Mouse (Mus musculus) CH12.LX (cell line): ENCODE measurements around the gene Col20a1. TPM values are rescaled to one million over a fixed set of nuclear protein-coding genes. Genes with fewer than 3 reads are reported as not detected.

Experiments used
- DNase-seq: peaks from one replicate; pipeline ENCODE4 v3.0.0-alpha.2; 2013; ENCODE audit errors: extremely low read depth
- H3K27ac ChIP-seq: 2 replicates; pipeline ENCODE4 v1.5.1; 2012; ENCODE audit warnings: low read depth, mild to moderate bottlenecking, control low read depth, moderate library complexity; ENCODE audit not compliant: insufficient read depth
- H3K27me3 ChIP-seq: replicated peaks from 2 replicates; pipeline ENCODE3; 2012; ENCODE audit warnings: inconsistent platforms
- H3K36me3 ChIP-seq, 2 experiments: replicated peaks in 1 of 2; 2 replicates each; pipeline versions ENCODE3 to v1.6.1; 2012; ENCODE audit warnings: inconsistent platforms in 1 of 2, low read length in 1 of 2, mild to moderate bottlenecking in 1 of 2, mixed read lengths in 1 of 2, moderate library complexity in 1 of 2; ENCODE audit not compliant: control insufficient read depth in 1 of 2, insufficient read depth in 1 of 2
- H3K4me1 ChIP-seq, 2 experiments: 2 replicates each; pipeline ENCODE4 v1.6.1; 2012; ENCODE audit warnings: inconsistent platforms in 1 of 2, moderate library complexity in 1 of 2; ENCODE audit not compliant: insufficient read depth in 2 of 2, control insufficient read depth in 1 of 2
- H3K4me2 ChIP-seq: 2 replicates; pipeline ENCODE4 v1.6.1; 2012; ENCODE audit warnings: low read depth, mild to moderate bottlenecking, control low read depth; ENCODE audit not compliant: poor library complexity, insufficient read depth, severe bottlenecking
- H3K4me3 ChIP-seq, 3 experiments: fragments of 150-350 bp in 1 of 3; sonication (generic) in 1 of 3; replicated peaks in 1 of 3; 2 replicates each; pipeline versions ENCODE3 to v1.5.1; 2011 to 2012; ENCODE audit warnings: low read depth in 2 of 3, low read length in 2 of 3, mild to moderate bottlenecking in 2 of 3, moderate library complexity in 2 of 3, control low read depth in 1 of 3, improper control_type of control experiment in 1 of 3, inconsistent platforms in 1 of 3, mixed read lengths in 1 of 3; ENCODE audit not compliant: poor library complexity in 1 of 3
- H3K79me2 ChIP-seq: replicated peaks from 2 replicates; pipeline ENCODE4 v1.6.1; 2012; ENCODE audit warnings: mild to moderate bottlenecking, moderate library complexity; ENCODE audit not compliant: control insufficient read depth, poor library complexity, insufficient read depth, severe bottlenecking; ENCODE audit errors: extremely low read depth
- H3K9ac ChIP-seq: 2 replicates; pipeline ENCODE4 v1.6.1; 2012; ENCODE audit warnings: low read depth, mild to moderate bottlenecking, control low read depth, moderate library complexity; ENCODE audit not compliant: insufficient read depth
- H3K9me3 ChIP-seq: replicated peaks from 2 replicates; pipeline ENCODE3; 2012; ENCODE audit warnings: low read length, inconsistent platforms, mixed read lengths
- CHD2 ChIP-seq: IDR thresholded peaks from 2 replicates; pipeline ENCODE4 v1.6.1; 2011; ENCODE audit warnings: low read length, improper control_type of control experiment
- E2F4 ChIP-seq: IDR thresholded peaks from 2 replicates; pipeline ENCODE4 v1.6.1; 2011; ENCODE audit warnings: low read depth, low read length, improper control_type of control experiment; ENCODE audit not compliant: insufficient replicate concordance
- EP300 ChIP-seq: IDR thresholded peaks from 2 replicates; pipeline ENCODE4 v1.6.1; 2011; ENCODE audit warnings: low read length, improper control_type of control experiment
- ETS1 ChIP-seq: conservative IDR thresholded peaks from 2 replicates; pipeline ENCODE4 v1.6.1; 2012; ENCODE audit warnings: low read depth, mild to moderate bottlenecking, inconsistent platforms, low read length, improper control_type of control experiment, moderate library complexity
- HCFC1 ChIP-seq: IDR thresholded peaks from 2 replicates; pipeline ENCODE4 v1.6.1; 2012; ENCODE audit warnings: low read depth, mild to moderate bottlenecking, inconsistent platforms, low read length, improper control_type of control experiment
- JUN ChIP-seq: IDR thresholded peaks from 2 replicates; pipeline ENCODE4 v1.6.1; 2011; ENCODE audit warnings: low read depth, mild to moderate bottlenecking, low read length, improper control_type of control experiment, moderate library complexity; ENCODE audit not compliant: insufficient read depth
- JUND ChIP-seq: conservative IDR thresholded peaks from 2 replicates; pipeline ENCODE4 v1.6.1; 2011; ENCODE audit warnings: low read depth, low read length, improper control_type of control experiment
- KAT2A ChIP-seq: IDR thresholded peaks from 2 replicates; pipeline ENCODE4 v1.6.1; 2012; ENCODE audit warnings: low read length, improper control_type of control experiment, inconsistent platforms; ENCODE audit not compliant: insufficient replicate concordance
- MAZ ChIP-seq: IDR thresholded peaks from 2 replicates; pipeline ENCODE4 v1.6.1; 2012; ENCODE audit warnings: low read depth, mild to moderate bottlenecking, inconsistent platforms, low read length, improper control_type of control experiment, moderate library complexity
- RAD21 ChIP-seq: IDR thresholded peaks from 2 replicates; pipeline ENCODE4 v1.6.1; 2011; ENCODE audit warnings: low read depth, mild to moderate bottlenecking, low read length, improper control_type of control experiment, moderate library complexity
- RCOR1 ChIP-seq: conservative IDR thresholded peaks from 2 replicates; pipeline ENCODE4 v1.6.1; 2012; ENCODE audit warnings: low read depth, mild to moderate bottlenecking, inconsistent platforms, low read length, improper control_type of control experiment
- TBP ChIP-seq: conservative IDR thresholded peaks from 2 replicates; pipeline ENCODE4 v1.6.1; 2011; ENCODE audit warnings: low read depth, low read length, improper control_type of control experiment
- TCF12 ChIP-seq: IDR thresholded peaks from 2 replicates; pipeline ENCODE4 v1.6.1; 2014; ENCODE audit warnings: low read depth, mild to moderate bottlenecking, inconsistent platforms, low read length, improper control_type of control experiment
- UBTF ChIP-seq: IDR thresholded peaks from 2 replicates; pipeline ENCODE4 v1.6.1; 2012; ENCODE audit warnings: low read depth, mild to moderate bottlenecking, inconsistent platforms, low read length, improper control_type of control experiment, moderate library complexity
- USF1 ChIP-seq: IDR thresholded peaks from 2 replicates; pipeline ENCODE4 v1.6.1; 2014; ENCODE audit warnings: low read depth, mild to moderate bottlenecking, inconsistent platforms, low read length, improper control_type of control experiment
- ZMIZ1 ChIP-seq: IDR thresholded peaks from 2 replicates; pipeline ENCODE4 v1.6.1; 2012; ENCODE audit warnings: low read depth, mild to moderate bottlenecking, inconsistent platforms, low read length, improper control_type of control experiment
- dilution Hi-C: fragments of 300-500 bp; cut with MboI; formaldehyde crosslinking; loops from 2 replicates; pipeline ENCODE4 v1.14.3; 2020; ENCODE audit warnings: low sequenced_read_pairs; ENCODE audit not compliant: extremely low pct_unique_long_range_greater_than_20kb, extremely low pct_ligation_motif_present
- in situ Hi-C: fragments of 300-500 bp; cut with MboI; formaldehyde crosslinking; loops from 3 replicates; pipeline ENCODE4 v1.14.3; 2019; ENCODE audit warnings: low sequenced_read_pairs, low pct_ligation_motif_present, low pct_unique_long_range_greater_than_20kb, mixed read lengths
- polyA plus RNA-seq: library from polyadenylated mRNA; unstranded; fragments of >175 nt; gene quantifications from 2 replicates; pipeline ENCODE4 v1.2.1, GENCODE M21; 2012; ENCODE audit warnings: low read depth; ENCODE audit not compliant: insufficient read length
- total RNA-seq, 2 experiments: library from RNA; depleted of rRNA; stranded (reverse); fragments of 300-350 nt in 1 of 2; fragments of >200 nt in 1 of 2; gene quantifications; 2 replicates each; pipeline ENCODE4 v1.2.3; 2012 to 2014

Col20a1 gene
- total and polyA plus RNA-seq, 3 experiments = 0.52 to 2.2 (median 0.68) TPM

- no peak overlapping the region for H3K4me3 ChIP-seq
- no peaks in the 10 kb centered on the region for H3K36me3 ChIP-seq
- H3K27ac ChIP-seq = no peak overlapping the region
- in situ Hi-C loops = no loop called here
- no peaks in the 10 kb centered on the region for H3K79me2 ChIP-seq
- no peak overlapping the region for H3K9ac ChIP-seq
- no peak for TF ChIP-seq RAD21
- TF ChIP-seq, all 38 proteins: peak for 0
- no peak for DNase-seq
- H3K27me3 ChIP-seq = peaks cover 99% of the 10 kb centered on the region
- H3K4me2 ChIP-seq = no peak overlapping the region
- H3K9me3 ChIP-seq = no peaks in the 10 kb centered on the region
- dilution Hi-C loops = no loop called here
- H3K4me1 ChIP-seq = peaks cover 0 to 9% of the 10 kb centered on the region in 2 experiments; a peak in 2 of 4 replicates
Measured at GRCm38 (mm10) chr2:181035186-181035585, 48.9 kb downstream of the Col20a1 start.

DNA sequence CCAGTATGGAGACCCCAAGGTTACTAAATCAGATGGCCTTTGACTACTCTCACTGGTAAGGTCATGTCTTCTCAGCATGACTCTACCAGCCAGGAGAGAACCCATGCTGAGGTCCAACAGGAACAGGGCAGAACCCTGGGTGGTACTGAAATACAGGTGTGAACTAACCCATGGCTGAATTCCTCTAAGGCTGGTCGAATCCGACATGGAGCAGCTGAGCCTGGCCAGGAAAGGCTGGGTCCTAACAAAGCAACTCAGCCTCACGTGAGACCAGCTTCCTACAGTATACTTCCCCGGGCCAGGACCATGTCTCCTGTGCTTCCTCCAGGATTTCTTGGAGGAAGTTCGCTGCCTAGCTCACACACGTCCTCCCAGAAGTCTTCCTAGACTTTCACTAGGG is 50.2 kb downstream of the Col20a1 start:
- Histone ChIP-seq H3K4me2 (no peak overlapping the region), H3K4me3 (no peak overlapping the region), H3K9ac (no peak overlapping the region), H3K9me3 (no peaks in the 10 kb centered on the region), H3K36me3 (no peaks in the 10 kb centered on the region), H3K27me3 (peaks cover 99% of the 10 kb centered on the region), H3K27ac (no peak overlapping the region), H3K4me1 (no peaks in the 10 kb centered on the region; a peak in 1 of 4 replicates)
- in situ Hi-C loops (no loop called here), dilution Hi-C loops (no loop called here)
- DNase-seq = no peak
- TF ChIP-seq ETS1 = no peak
- TF ChIP-seq JUN = no peak
- no peak for TF ChIP-seq RAD21
- no peak for TF ChIP-seq KAT2A
- no peak for TF ChIP-seq JUND
- TF ChIP-seq EP300 = no peak
- no peak for TF ChIP-seq HCFC1
- TF ChIP-seq UBTF = no peak
- no peak for TF ChIP-seq USF1
- TF ChIP-seq RCOR1 = no peak
- no peak for TF ChIP-seq ZMIZ1
- no peak for TF ChIP-seq MAZ
- TF ChIP-seq CHD2 = no peak
- TF ChIP-seq TBP = no peak
- TF ChIP-seq TCF12 = no peak
- TF ChIP-seq E2F4 = no peak
- TF ChIP-seq, all 38 proteins: peak for 0
- H3K79me2 ChIP-seq = no peaks in the 10 kb centered on the region
